Mouse (Mus musculus) midbrain, postnatal 0 days (tissue): ENCODE measurements around the gene Prox2. TPM values are rescaled to one million over a fixed set of nuclear protein-coding genes. Genes with fewer than 3 reads are reported as not detected.

Experiments
- ATAC-seq: fragments of 200-750 bp; cut with Nextera tagmentation; 2 replicates; pipeline ENCODE4 v1.8.0; 2017; ENCODE audit warnings: moderate number of reproducible peaks, mild to moderate bottlenecking, moderate TSS enrichment, moderate library complexity; ENCODE audit not compliant: low FRiP score
- DNase-seq: peaks from one replicate; pipeline ENCODE4 v3.0.0-alpha.2; 2015; ENCODE audit warnings: low spot score
- H3K27ac ChIP-seq: fragments of 300-500 bp; sonication (generic); 2 replicates; pipeline ENCODE4 v1.5.1; 2014; ENCODE audit warnings: low read depth, mild to moderate bottlenecking, low read length, mixed read lengths
- H3K27me3 ChIP-seq: fragments of 300-500 bp; sonication (generic); 2 replicates; pipeline ENCODE4 v1.6.1; 2014; ENCODE audit warnings: low read length, control low read depth, mixed read lengths; ENCODE audit not compliant: insufficient read depth
- H3K36me3 ChIP-seq: fragments of 300-500 bp; sonication (generic); 2 replicates; pipeline ENCODE4 v1.6.1; 2014; ENCODE audit warnings: low read length, control low read depth, mixed read lengths; ENCODE audit not compliant: insufficient read depth
- H3K4me1 ChIP-seq: fragments of 300-500 bp; sonication (generic); 2 replicates; pipeline ENCODE4 v1.6.1; 2014; ENCODE audit warnings: mild to moderate bottlenecking, control low read depth, antibody characterized with exemption, low read length, mixed read lengths; ENCODE audit not compliant: insufficient read depth
- H3K4me2 ChIP-seq: fragments of 300-500 bp; sonication (generic); 2 replicates; pipeline ENCODE4 v1.6.1; 2014; ENCODE audit warnings: low read depth, mild to moderate bottlenecking, low read length, mixed read lengths; ENCODE audit not compliant: poor library complexity, severe bottlenecking
- H3K4me3 ChIP-seq: fragments of 300-500 bp; sonication (generic); 2 replicates; pipeline ENCODE4 v1.5.1; 2014; ENCODE audit warnings: low read depth, mild to moderate bottlenecking, low read length, moderate library complexity
- H3K9ac ChIP-seq: fragments of 300-500 bp; sonication (generic); replicated peaks from 2 replicates; pipeline ENCODE4 v1.6.1; 2014; ENCODE audit warnings: mild to moderate bottlenecking, low read length, moderate library complexity, mixed read lengths; ENCODE audit not compliant: poor library complexity, severe bottlenecking
- H3K9me3 ChIP-seq: fragments of 300-500 bp; sonication (generic); 2 replicates; pipeline ENCODE4 v1.6.1; 2016; ENCODE audit warnings: low read length, control low read depth
- CTCF ChIP-seq: IDR thresholded peaks from 2 replicates; pipeline ENCODE4 v1.5.1; 2016; ENCODE audit warnings: antibody characterized with exemption, mild to moderate bottlenecking
- WGBS: fragments of 180-500 bp; shearing (Covaris S2); extraction: QIAGEN DNeasy Blood & Tissue Kit; methylation state at CpG from one replicate; pipeline ENCODE4 v1.1.7; 2014; 5-methylcytosine and 5-hydroxymethylcytosine counted together
- polyA plus RNA-seq: library from polyadenylated mRNA; unstranded; fragments of >200 nt; fragmentation: Nextera tagmentation; extraction: Ambion mirVana; gene quantifications from 2 replicates; pipeline ENCODE4 v1.2.1, GENCODE M21; 2015
- total RNA-seq: library from RNA; depleted of rRNA; stranded (reverse); fragments of >200 nt; gene quantifications from 2 replicates; pipeline ENCODE4 v1.2.3, GENCODE M21; 2014; rRNA removed

Gene Prox2
- total RNA-seq (1.2 and 1.4 TPM in 2 replicates), polyA plus RNA-seq (0.86 and 1.4 TPM in 2 replicates)

GRCm38 (mm10) chr12:85110698-85111592 lies at the start of gene Prox2, which contains the start of gene Dlst:
Gene Prox2, minus strand, starts transcription at chr12:85110759.
Gene Dlst, plus strand, starts transcription at chr12:85110833.
- peak within 1 kb of the TSS; percentile 78 for H3K9ac ChIP-seq
- peak; percentile 95 for ATAC-seq
- TF ChIP-seq CTCF: no peak
- H3K9me3 ChIP-seq: no peaks in the 10 kb centered on the region
- H3K27me3 ChIP-seq: no peaks in the 10 kb centered on the region
- WGBS: under 1% methylated on average over 82 of the region's 83 CpGs
- peak; percentile 92 for DNase-seq
- peak within 1 kb of the TSS; percentile 69 for H3K27ac ChIP-seq
- H3K36me3 ChIP-seq: no peaks in the 10 kb centered on the region
- peak within 1 kb of the TSS; percentile 69 for H3K4me2 ChIP-seq
- H3K4me1 ChIP-seq: peaks cover 10% of the 10 kb centered on the region
- peak within 1 kb of the TSS; percentile 100 for H3K4me3 ChIP-seq

- Histone ChIP-seq H3K27ac (no peak overlapping the region), H3K36me3 (no peaks in the 10 kb centered on the region), H3K4me3 (no peak overlapping the region), H3K4me1 (no peaks in the 10 kb centered on the region), H3K9me3 (no peaks in the 10 kb centered on the region), H3K4me2 (no peak overlapping the region), H3K27me3 (no peaks in the 10 kb centered on the region), H3K9ac (no peak overlapping the region)
- TF ChIP-seq CTCF: no peak
- ATAC-seq (no peak), DNase-seq (no peak)
- WGBS: 78% methylated on average over 5 of the region's 5 CpGs
These were observed 49.0 kb upstream of the Prox2 start for GRCm38 (mm10) chr12:85159592-85159991.

- no peaks in the 10 kb centered on the region for H3K36me3 ChIP-seq
- no peak overlapping the region for H3K27ac ChIP-seq
- H3K9me3 ChIP-seq: no peaks in the 10 kb centered on the region
- H3K27me3 ChIP-seq: no peaks in the 10 kb centered on the region
- no peaks in the 10 kb centered on the region for H3K4me1 ChIP-seq
- ATAC-seq: no peak
- no peak for DNase-seq
- no peak for TF ChIP-seq CTCF
- no peak overlapping the region for H3K9ac ChIP-seq
- 93% methylated on average over 8 of the region's 8 CpGs for WGBS
- no peak overlapping the region for H3K4me2 ChIP-seq
- no peak overlapping the region for H3K4me3 ChIP-seq
These were observed 48.2 kb upstream of the Prox2 start for GRCm38 (mm10) chr12:85158801-85159200.

- DNase-seq (no peak), ATAC-seq (no peak)
- H3K27me3 ChIP-seq: no peaks in the 10 kb centered on the region
- H3K4me1 ChIP-seq: no peaks in the 10 kb centered on the region
- no peaks in the 10 kb centered on the region for H3K36me3 ChIP-seq
- no peak overlapping the region for H3K4me3 ChIP-seq
- H3K27ac ChIP-seq: no peak overlapping the region
- H3K4me2 ChIP-seq: no peak overlapping the region
- no peak overlapping the region for H3K9ac ChIP-seq
- 89% methylated on average over 14 of the region's 14 CpGs for WGBS
- H3K9me3 ChIP-seq: no peaks in the 10 kb centered on the region
- no peak for TF ChIP-seq CTCF
These were observed 47.4 kb upstream of the Prox2 start for GRCm38 (mm10) chr12:85157797-85158460.

- H3K4me3 ChIP-seq: no peak overlapping the region
- ATAC-seq (no peak), DNase-seq (no peak)
- no peak overlapping the region for H3K27ac ChIP-seq
- H3K27me3 ChIP-seq: no peaks in the 10 kb centered on the region
- H3K9ac ChIP-seq: no peak overlapping the region
- 72% methylated on average over 6 of the region's 6 CpGs for WGBS
- no peak for TF ChIP-seq CTCF
- no peaks in the 10 kb centered on the region for H3K9me3 ChIP-seq
- peaks cover 4% of the 10 kb centered on the region; the same call in 1 of the 2 replicates for H3K4me1 ChIP-seq
- no peak overlapping the region for H3K4me2 ChIP-seq
- no peaks in the 10 kb centered on the region for H3K36me3 ChIP-seq
These were observed 45.8 kb upstream of the Prox2 start for GRCm38 (mm10) chr12:85156324-85156723.

GRCm38 (mm10) chr12:85153011-85153410 lies 42.5 kb upstream of the Prox2 start:
- Histone ChIP-seq H3K9ac (no peak overlapping the region), H3K27me3 (no peaks in the 10 kb centered on the region), H3K9me3 (no peaks in the 10 kb centered on the region), H3K4me1 (peaks cover 7% of the 10 kb centered on the region; the same call in 1 of the 2 replicates), H3K4me3 (no peak overlapping the region), H3K4me2 (no peak overlapping the region), H3K27ac (no peak overlapping the region), H3K36me3 (no peaks in the 10 kb centered on the region)
- no peak for DNase-seq
- ATAC-seq: no peak
- 80% methylated on average over 3 of the region's 3 CpGs for WGBS
- no peak for TF ChIP-seq CTCF
